ENCODE assay signal across 20 mouse cellular contexts in genomic region chr15:59207976-59208375, GRCm38 (mm10).
"Had no signal": no experiment of that assay in that cellular context is flagged by ENCODE, and none has a peak within 500 bp of the region (broad histone marks: within the 10 kb centered on the region; RNA-seq: fewer than 3 reads in every experiment).

No protein-coding gene starts in this region.

- H3K36me3 ChIP-seq: lung, embryonic 15.5 days; midbrain, embryonic 10.5 days; midbrain, embryonic 12.5 days; neural tube, embryonic 13.5 days; neural tube, embryonic 15.5 days; stomach, embryonic 15.5 days had no signal

- H3K4me3 ChIP-seq: lung, embryonic 15.5 days; midbrain, embryonic 10.5 days; midbrain, embryonic 12.5 days; myocyte; neural tube, embryonic 13.5 days; neural tube, embryonic 15.5 days; stomach, embryonic 15.5 days had no signal

- H3K9ac ChIP-seq: lung, embryonic 15.5 days; midbrain, embryonic 12.5 days; neural tube, embryonic 13.5 days; neural tube, embryonic 15.5 days; stomach, embryonic 15.5 days had no signal

- H3K27me3 ChIP-seq: lung, embryonic 15.5 days; neural tube, embryonic 13.5 days; neural tube, embryonic 15.5 days; stomach, embryonic 15.5 days had no signal

- ATAC-seq: lung, postnatal 0 days; midbrain, embryonic 16.5 days had no signal

- H3K4me1 ChIP-seq: midbrain, embryonic 12.5 days; neural tube, embryonic 13.5 days; neural tube, embryonic 15.5 days; stomach, embryonic 15.5 days had no signal

- H3K4me2 ChIP-seq: lung, embryonic 15.5 days; midbrain, embryonic 12.5 days; neural tube, embryonic 13.5 days; neural tube, embryonic 15.5 days; stomach, embryonic 15.5 days had no signal

- H3K27ac ChIP-seq: lung, embryonic 15.5 days; macrophage; midbrain, embryonic 10.5 days; midbrain, embryonic 12.5 days; neural tube, embryonic 13.5 days; neural tube, embryonic 15.5 days; stomach, embryonic 15.5 days; stomach, postnatal 0 days had no signal

- H3K9me3 ChIP-seq: lung, embryonic 15.5 days; midbrain, embryonic 10.5 days; midbrain, embryonic 12.5 days; neural tube, embryonic 13.5 days; neural tube, embryonic 15.5 days; stomach, embryonic 15.5 days had no signal

- DNase-seq: lung, adult 2 months; lung, postnatal 14 days; lung, postnatal 36 days; midbrain, embryonic 14.5 days; retina, postnatal 1 day; right cerebral cortex, adult 18-20 months; thymus, adult 2 months; thymus, postnatal 25 days; thymus, postnatal 4 days had no signal
